Mouse (Mus musculus) pancreas, adult 10 weeks (tissue): ENCODE results near the gene Fbxw22. TPM values are rescaled to one million over a fixed set of nuclear protein-coding genes. Genes with fewer than 3 reads are reported as not detected.

ENCODE experiments used
- polyA plus RNA-seq: library from polyadenylated mRNA; stranded (reverse); fragments of 350-450 nt; fragmentation: Illumina TruSeq; extraction: RNeasy Lipid Tissue Mini Kit (QIAGEN cat#74804); gene quantifications from one replicate; pipeline ENCODE4 v1.2.3, GENCODE M21; 2015; ENCODE audit warnings: low read depth, low replicate concordance; ENCODE audit not compliant: insufficient read depth

Gene Fbxw22
- not detected for polyA plus RNA-seq

DNA sequence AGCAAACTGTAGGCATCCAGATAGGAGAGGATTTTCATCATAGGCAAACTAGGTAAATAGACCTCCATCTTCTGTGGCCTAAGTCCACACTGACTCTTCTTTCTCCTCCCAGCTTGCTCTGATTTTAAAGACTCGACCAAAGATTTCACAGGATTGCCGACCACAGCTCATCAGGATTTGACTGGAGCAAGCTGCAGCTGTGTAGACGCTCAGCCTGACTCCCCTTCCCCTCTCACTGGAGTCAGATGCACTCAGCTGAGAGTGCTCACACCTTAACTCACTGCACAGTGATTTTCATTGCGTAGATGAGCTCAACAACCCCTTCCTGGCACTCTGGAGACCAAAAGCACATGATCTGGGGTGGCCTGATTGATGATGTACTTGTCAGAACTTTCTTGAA is at the start of gene Fbxw22:
Fbxw22 (minus strand) TSS at position 101 of the 400 bp plus-strand sequence.

GRCm38 (mm10) chr9:109449040-109449439 is 44.9 kb upstream of the Fbxw22 start, which contains the start of gene Fbxw16:
Gene Fbxw16, minus strand, starts transcription at chr9:109449140.

GRCm38 (mm10) chr9:109339559-109339958 is 64.5 kb downstream of the Fbxw22 start, which contains the start of gene Fbxw28:
Gene Fbxw28, minus strand, starts transcription at chr9:109339659.

Other genes with a start within 250 kb of the Fbxw22 start
- gene Fbxw21, start 242.3 kb downstream of the Fbxw22 start, polyA plus RNA-seq, result not detected
- not detected for gene Fbxw13, start 208.3 kb downstream of the Fbxw22 start, polyA plus RNA-seq
- gene Fbxw20, start 169.5 kb downstream of the Fbxw22 start, polyA plus RNA-seq, result not detected
- not detected for gene Fbxw14, start 116.6 kb downstream of the Fbxw22 start, polyA plus RNA-seq
- gene Fbxw28, start 64.6 kb downstream of the Fbxw22 start, polyA plus RNA-seq, result not detected
- gene Fbxw16, start 44.8 kb upstream of the Fbxw22 start, polyA plus RNA-seq, result not detected
- gene Fbxw19, start 91.6 kb upstream of the Fbxw22 start, polyA plus RNA-seq, result not detected
- gene Fbxw15, start 164.0 kb upstream of the Fbxw22 start, polyA plus RNA-seq, result not detected
- gene Fbxw24, start 221.8 kb upstream of the Fbxw22 start, polyA plus RNA-seq, result not detected